Mouse (Mus musculus): ENCODE data around the gene Stat3.

Gene Stat3

DNA sequence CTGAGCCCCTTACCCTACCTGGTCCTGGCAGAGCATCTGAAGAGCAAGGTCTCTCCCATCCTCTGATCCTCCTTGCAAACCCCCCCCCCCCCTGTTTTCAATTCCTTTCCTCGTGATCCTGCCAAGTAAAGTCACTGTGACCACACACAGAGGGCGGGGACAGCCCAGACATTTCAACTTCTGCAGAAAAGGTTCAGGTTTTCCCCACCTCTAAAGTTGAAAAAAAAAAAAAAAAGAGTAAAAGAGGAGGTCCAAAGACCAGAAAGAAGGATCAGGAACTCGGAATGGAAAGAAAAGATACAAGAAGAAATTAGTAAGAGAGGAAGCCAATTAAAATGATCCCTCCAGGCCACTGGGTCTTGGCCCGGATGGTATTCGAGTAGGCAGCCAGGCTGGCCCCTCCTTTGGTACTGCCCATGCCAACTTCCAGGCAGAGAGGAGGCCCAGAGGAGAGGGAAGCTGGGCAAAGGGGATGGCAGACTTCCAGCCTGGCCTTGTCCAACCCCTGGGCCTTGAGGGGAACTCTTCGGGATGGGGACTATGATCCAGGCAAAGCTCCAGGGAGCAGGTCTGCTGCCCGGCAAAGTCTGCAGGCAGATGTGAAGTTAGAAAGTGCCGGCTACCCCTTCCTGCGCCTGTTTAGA lies 80.3 kb downstream of the Stat3 start, which contains the start of gene Stat5a:
Stat5a (plus strand) TSS at position 417 of the 644 bp plus-strand sequence.
- in situ Hi-C loops (cut with MboI, MseI), result no loop called here

DNA sequence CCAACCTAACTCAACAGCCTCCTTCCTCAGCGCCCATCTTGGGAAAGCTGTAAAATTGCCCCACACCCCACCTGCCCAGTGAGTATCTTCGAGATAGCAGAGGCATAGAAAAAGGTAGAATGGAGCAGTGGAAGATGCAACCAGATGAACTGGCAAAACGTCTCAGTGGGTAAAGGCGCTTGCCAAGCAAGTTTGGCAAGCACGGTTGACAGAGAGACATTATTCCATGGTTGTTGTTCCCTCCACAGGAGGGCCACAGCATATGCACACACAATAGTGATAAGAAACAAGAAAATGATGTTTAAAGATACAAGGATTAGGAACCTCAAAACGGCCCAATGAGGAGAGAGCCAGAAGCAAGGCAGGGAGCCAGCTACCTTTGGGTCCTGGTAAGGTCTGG lies 81.4 kb downstream of the Stat3 start:
- in situ Hi-C loops (cut with MboI, MseI), result no loop called here

DNA sequence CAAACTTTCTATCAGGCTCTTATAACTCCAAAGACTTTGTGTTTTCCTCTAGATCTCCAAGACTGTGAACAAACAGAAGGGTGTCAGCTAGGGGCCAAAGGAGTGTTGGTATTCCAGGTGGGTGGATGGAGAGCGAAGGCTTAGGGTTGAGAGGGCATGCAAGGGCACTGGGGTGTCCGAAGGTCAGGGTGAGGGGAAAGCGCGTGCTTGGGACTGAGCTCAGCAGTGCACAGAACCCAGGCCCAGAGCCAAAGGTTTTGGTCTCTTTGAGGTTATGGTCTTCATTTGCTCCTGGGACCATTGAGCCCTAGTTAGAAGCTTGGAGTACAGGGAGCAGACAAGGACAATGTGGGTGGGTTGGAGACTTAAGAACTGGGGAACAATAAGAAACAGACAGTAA lies 84.2 kb downstream of the Stat3 start:
- in situ Hi-C loops (cut with MboI, MseI), result no loop called here

DNA sequence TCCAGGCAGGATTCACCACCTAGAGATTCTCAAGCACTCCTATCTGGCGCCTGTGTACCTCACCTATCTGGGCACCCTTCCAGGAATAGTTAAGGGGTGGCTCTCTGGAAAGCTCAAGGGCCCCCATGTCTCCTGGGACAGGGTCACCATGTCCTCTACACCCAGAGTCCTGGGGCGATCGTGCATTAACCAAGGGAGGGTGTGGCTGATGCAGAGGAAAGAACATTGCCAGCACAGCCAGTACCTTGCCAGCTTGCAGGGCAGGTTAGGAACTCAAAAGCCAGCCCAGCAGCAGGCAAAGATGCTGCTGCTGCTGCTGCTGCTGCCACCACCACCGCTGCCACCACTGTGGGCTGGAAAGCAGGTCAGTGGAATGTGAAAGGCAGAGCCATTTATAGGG lies 85.1 kb downstream of the Stat3 start:
- in situ Hi-C loops (cut with MboI, MseI), result no loop called here

DNA sequence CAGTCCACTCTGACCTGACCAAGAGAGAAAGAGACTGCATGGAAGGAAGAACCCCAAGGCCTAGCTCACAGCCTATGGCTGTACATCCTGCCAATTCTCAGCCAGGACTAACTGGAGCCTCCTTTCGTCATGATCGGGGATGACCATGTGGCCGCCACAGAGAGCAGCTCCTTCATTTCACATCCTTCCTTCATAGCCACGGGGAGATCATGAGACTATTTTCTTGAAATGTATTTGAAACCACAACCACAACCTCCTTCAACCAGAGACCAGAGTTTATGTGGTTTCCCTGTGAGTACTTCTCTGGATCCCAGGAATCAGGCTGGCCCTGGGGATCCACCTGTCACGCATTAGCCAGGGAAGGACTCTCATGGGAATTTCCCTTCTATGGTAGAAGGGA lies 86.3 kb downstream of the Stat3 start:
- in situ Hi-C loops (cut with MboI, MseI), result no loop called here

DNA sequence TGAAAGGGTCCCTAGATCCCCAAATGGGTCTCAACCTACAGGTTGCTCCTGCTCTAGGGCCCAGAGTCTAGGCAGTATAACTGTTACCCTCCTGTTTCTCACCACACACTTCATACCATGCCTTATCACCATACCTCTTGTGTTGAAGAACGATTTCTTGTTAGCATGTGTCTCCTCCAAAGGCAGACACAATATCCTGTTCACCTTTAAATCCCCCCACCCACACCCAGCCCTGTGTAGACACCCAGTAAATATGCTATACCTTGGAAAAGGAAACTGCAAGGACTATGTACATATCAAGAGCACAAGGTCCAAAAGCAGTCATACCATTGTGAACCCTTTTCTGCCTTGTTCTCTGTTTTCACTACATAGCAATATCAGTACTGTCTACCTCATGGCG lies 87.3 kb downstream of the Stat3 start:
- in situ Hi-C loops (cut with MboI, MseI), result no loop called here

DNA sequence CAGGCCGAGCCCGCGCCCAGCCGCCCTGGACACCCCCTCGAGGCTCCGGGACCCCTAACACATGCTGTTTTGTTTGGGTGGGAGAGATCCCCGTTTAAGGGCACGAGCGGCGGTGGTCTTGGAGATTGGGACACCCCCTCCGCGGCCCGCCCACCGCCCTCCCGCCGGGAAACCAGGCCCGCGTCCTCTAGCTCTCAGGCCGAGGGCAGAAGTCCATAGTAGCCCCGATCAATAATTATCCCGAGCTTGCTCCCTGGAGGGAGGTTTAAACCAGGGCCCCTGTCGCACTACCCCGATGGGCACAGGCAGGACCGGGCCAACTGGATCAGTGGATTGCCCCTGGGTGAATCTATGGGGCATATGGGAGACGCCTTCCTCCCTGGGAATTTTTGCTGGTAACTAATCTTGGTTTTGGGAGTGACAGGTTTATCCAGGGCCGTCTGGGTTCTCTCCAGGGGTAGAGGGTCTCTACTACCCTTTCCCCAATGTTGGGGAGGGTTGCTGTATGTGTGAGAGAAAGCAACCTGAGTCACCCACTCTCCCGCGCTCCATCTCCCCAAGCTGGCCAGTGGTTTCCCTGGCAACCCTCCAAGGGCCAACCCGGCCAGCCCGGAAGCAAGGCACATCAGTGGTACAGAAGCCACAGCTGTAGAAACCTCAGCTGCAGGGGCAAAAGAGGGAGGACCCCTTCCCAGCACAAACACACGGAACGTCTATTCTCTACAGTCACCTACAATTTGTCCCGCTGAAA lies 88.4 kb downstream of the Stat3 start:
- in situ Hi-C loops (cut with MboI, MseI), result no loop called here

DNA sequence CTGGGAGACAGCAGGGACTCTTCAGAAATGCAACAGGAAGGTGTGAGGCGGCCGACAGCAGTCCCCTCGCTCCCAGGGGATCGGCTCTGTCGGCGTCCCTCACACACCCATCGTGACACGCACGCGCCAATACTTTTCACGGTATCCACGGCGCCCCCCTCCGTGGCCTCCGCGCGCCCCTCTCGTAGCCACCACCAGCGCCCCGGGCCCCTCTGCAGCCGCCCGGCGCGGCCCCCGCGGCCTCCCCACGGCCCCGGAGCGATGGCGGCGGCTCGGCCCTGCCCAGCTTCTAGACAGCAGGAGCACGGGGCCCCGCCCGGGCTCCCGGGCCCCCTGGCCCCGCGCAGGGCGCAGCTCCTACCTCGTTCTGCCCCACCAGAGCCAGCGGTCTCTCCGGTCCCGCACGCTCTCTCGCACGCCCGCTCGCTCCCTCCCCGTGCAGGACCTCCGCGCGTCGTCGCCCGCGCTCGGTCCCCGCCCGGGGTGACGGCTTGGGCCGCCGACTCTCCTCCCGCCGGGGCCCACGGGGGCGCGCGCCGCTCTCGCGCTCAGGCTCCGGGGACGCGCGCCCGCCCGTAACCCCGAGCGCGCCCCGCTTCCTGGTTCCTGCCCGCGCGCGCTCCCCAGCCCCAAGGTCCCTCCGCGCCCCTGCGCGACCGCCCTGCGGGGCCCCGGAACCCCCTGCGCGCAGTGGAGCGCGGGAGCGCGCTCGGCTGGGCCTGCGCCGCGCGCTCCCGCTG lies 89.1 kb downstream of the Stat3 start, which contains the start of gene Stat5b:
Stat5b (minus strand) TSS at position 687 of the 740 bp plus-strand sequence.
- in situ Hi-C loops (cut with MboI, MseI), result no loop called here

DNA sequence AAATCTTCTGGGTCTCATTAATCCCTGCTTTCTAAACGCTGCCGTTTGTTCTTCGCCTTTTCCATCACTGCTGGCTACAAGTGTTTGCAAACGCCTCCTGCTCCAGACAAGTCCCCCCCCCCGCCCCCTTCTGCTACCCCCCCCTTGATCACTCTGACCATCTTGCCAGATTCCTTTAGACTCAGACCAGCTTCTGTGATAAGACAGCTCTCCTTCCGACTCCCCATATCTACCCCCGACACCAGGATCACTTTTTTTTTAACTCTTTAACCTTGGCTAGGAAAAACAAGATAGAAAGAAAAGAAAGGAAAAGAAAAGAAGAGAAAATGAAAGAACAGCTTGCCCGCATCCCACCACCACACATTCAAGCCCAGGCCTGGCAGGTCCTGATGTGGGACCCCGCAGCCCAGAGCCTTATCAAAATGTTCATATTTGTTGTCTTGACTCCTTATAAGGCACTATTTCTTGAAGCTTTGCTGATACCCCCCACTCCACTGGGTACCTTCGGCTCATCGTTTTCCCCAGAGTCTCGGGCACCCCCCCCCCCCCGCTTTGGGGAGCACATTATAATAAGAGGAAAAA lies 89.8 kb downstream of the Stat3 start:
- in situ Hi-C loops (cut with MboI, MseI), result no loop called here

DNA sequence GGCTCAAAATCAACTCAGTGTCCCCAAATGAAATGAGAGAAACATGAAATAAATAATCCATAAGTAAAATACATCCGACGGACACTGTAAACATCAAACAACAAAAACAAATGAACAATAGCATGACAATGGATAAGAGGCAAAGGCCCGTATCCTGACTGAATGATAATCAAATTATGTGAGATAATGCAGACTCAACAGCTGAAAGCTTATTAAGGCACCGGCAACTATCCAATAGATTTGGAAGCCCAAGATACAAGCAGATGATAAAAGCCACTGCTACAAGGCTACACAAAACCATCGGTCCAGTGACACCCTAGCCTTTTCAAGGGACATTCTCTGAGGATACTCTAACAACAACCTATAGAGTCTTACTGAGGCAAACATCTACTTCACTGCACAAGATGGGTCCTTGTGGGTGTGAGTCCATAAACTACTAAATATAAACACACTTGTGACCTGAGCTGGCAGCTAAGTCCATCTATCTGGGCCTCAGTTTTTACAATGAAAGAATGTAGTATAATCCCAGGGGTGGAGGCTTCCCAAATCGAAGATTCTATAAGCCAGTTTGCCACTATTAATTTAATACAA lies 90.5 kb downstream of the Stat3 start:
- in situ Hi-C loops (cut with MboI, MseI), result no loop called here

DNA sequence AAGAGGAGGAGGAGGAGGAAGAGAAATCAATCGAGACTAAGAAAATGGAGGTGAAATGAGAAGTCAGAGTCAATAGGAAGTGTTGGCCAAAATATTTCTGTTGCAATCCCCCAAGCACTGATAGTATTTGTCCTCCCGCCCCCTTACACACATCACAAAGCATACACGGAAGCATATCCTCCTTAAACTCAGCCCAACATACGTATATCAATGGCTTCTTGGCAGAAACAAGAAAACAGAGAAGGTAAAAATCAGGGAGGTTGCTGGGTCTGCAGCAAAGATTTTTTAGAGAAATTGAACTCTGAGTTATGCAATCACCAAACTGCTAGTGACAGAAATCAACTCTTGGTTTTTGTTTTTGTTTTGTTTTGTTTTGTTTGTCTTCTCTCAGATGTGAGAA lies 91.3 kb downstream of the Stat3 start:
- in situ Hi-C loops (cut with MboI, MseI), result no loop called here

DNA sequence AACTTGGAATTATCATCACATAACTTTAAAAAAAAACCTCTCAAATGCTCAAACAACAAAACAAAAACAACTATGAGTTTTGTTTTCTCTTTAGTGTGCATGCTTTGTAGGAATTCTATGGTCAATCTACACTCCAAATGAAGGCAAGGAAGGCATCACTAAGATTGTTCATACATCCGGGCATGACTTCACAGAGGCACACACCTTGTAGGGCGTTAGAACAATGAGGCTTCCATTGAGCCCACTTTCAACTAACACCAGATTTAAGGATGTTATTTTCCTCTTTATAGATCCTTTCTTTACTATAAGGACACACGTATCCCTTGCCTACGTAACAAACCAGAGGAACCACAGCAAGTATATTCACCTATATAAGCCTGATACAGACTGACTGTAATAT lies 91.8 kb downstream of the Stat3 start:
- in situ Hi-C loops (cut with MboI, MseI), result no loop called here

DNA sequence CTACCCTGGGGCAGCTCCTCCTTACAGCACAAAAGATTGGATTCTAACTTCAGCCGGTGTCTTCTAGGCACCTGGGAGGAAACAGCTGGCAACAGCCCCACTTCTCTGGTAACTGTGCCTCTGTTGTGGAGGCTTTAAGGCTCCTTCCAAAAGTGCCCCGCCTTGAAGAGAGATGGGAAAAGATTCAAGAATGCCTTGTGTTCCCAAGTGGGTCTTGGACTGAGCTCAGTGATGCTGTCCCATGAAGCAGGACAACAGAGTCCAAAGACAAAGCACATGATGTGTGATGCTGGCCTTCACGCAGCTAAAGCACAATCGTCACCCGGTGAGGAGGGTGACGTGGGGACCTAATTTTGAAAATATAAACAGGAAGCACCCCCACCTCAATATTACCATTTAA lies 93.5 kb downstream of the Stat3 start:
- in situ Hi-C loops (cut with MboI, MseI), result no loop called here

DNA sequence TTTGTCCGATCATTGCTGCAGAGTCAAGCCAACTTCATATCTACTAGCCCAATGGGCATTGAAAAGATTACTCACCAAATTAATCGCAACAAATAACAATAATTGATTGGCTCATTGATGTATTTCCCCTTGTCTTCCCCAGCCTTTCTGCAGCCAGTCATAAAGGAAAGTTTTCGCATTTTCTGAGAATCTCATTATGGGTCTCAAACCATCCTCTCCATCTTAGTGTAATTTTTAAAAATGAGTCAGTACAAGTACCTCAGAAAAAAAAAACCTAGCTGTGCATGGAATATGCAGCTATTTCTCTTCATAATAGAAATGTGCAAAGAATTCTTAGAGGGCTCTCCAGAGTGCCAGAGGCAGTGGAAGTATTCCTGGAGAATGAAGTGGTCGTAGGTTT lies 95.2 kb downstream of the Stat3 start:
- in situ Hi-C loops (cut with MboI, MseI), result no loop called here

DNA sequence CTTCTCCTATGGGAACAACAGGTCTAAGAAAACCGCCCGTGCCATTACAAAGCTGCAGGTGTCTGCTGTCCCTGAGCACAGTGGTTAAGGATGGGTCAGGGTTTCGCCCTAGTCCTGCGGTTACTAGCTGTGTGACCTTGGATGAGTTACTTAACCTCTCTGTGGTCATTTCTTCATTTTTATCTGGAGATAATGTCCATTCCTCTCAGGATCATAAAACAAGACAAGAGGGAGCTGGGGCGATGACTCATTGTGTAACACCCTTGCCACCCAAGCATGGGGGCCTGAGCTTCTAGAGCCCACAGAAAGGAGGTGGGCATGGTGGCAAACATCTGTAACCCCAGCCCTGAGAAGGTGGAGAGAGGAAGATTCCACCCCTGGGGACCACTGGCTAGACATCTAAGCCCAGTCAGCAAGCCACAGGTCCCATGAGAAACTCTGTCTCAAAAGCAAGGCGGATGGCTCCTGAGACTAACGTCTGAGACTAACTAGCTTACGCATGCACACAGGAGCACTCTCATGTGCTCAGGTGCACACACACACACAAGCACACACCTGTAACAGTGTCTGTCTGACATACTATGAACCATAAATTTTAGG lies 96.2 kb downstream of the Stat3 start:
- in situ Hi-C loops (cut with MboI, MseI), result no loop called here

DNA sequence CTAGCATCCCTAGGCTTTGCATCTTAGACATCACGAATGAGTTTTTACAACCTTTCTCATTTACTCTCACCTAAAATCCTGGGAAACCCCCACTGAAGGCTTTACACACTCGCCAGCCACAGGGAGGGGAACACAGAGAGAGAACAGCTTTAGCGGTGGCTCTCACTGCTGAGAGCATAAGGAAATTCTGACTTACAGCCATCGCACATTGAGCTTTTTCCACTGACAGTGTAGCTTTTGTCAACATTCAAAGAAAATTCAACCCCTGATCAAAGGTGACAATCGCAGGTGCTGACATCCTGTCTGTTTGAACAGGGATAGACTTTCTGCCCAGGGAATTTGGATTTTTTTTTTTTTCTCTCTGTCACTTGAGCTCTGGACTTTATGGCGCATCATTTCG lies 97.3 kb downstream of the Stat3 start:
- in situ Hi-C loops (cut with MboI, MseI), result no loop called here

DNA sequence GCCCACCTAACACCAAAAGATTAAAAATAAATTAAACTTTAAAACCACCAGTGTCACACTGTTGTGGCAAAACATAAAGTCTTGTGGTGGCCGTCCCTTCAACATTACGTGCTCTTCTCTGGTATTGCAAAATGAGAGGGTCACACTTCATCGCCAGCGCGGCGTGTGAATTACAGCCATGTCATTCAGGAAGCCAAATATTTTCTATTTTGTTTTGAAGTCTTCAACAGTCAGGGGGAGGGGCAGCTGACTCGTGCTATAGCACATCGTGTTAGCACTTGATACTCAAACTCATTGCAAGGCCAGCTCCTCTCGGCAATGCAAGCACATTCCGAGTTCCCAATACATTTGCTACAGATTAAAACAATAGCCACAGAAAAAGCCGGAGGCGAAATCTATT lies 98.5 kb downstream of the Stat3 start:
- in situ Hi-C loops (cut with MboI, MseI), result no loop called here

DNA sequence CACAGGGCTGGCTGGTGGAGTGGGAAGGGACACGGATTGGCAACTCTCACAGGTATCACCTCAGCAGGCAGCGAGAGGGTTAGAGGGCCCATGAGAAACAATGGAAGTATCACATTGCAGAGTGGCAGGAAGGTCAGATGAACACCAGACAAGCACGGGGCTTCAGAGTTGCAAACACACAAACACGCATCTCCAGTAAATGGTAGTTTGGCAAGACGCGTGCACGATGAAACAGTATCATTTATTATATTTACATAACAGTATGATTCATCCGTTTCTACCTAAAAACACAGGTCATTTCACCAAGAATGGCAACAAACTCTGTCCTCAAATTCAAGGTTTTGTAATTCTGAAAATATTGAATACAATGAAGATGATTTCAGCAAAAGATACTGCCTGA lies 99.8 kb downstream of the Stat3 start:
- in situ Hi-C loops (cut with MboI, MseI), result no loop called here

DNA sequence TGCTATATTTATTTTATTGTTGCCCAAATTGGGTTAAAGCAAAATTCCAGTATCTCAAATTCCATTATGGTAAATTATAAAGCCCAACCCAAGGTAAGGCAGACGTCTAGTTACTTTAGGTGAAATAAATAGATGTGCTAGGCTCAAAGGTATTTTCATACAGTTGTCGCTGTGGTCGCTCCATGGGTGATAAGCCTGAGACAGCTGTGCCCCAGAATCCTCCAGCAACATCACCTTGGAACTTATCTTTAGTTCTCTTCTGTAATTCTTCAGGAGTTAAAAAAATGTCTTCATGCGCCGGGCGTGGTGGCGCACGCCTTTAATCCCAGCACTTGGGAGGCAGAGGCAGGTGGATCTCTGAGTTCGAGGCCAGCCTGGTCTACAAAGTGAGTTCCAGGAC lies 100.4 kb downstream of the Stat3 start:
- in situ Hi-C loops (cut with MboI, MseI), result no loop called here

DNA sequence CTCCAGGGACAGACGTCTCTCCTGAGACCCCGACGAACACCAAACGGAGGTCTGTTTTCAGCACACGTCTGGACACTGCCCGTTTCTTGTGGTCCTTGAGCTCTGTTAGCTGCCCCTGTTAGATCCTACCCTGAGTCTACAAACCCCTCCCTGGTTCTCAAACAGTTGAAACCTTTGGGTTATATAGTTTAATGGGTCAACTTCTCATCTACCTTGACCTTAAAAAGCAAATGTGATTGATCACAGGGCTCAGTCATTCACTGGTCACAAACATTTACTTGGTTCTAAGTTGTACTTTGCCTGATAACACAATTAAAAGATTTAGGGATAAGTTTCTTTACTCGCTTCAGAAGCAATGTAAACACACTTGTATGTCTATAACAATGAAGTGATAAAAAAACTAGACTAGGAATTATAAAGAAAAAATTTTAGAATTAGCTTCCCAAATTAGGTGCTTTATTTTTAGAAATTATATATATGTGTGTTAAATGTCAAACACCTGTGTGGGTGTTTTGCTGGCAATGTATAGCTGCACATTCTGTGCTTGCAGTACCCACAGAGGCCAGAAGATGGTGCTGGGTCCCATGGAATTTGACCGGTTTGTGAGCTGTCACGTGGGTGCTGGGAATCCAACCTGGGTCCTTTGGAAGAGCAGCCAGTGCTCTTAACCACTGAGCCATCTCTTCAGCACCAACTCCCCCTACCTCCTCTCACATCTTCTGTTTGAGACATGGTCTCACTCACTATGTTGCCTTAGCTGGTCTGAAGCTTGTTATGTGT lies 102.2 kb downstream of the Stat3 start:
- in situ Hi-C loops (cut with MboI, MseI), result no loop called here
